Mouse (Mus musculus) ovary, postnatal 36 days (tissue): Measurements from ENCODE around the gene Mgea5.

ENCODE experiments used
- DNase-seq: peaks from one replicate; pipeline ENCODE4 v3.0.0; 2022; ENCODE audit warnings: low spot score, mixed read lengths

Mgea5 gene

GRCm38 (mm10) chr19:45795406-45795944 is 11.8 kb upstream of the Mgea5 start:
- no peak for DNase-seq

- no peak for DNase-seq
These were observed 11.1 kb upstream of the Mgea5 start for GRCm38 (mm10) chr19:45794718-45795117.

GRCm38 (mm10) chr19:45792404-45792803 is 8.8 kb upstream of the Mgea5 start:
- DNase-seq: no peak

- no peak for DNase-seq
These were observed 6.5 kb upstream of the Mgea5 start for GRCm38 (mm10) chr19:45789888-45790874.

GRCm38 (mm10) chr19:45789365-45789764 is 5.7 kb upstream of the Mgea5 start:
- no peak for DNase-seq

- no peak for DNase-seq
These were observed 4.7 kb upstream of the Mgea5 start for GRCm38 (mm10) chr19:45788337-45788736.

- no peak for DNase-seq
These were observed 3.8 kb upstream of the Mgea5 start for GRCm38 (mm10) chr19:45787450-45787849.

GRCm38 (mm10) chr19:45785470-45785869 is 1.8 kb upstream of the Mgea5 start:
- DNase-seq: no peak

GRCm38 (mm10) chr19:45783933-45784576 is 418 bp upstream of the Mgea5 start:
- no peak for DNase-seq

- peak; percentile 74 for DNase-seq
These were observed 1.2 kb downstream of the Mgea5 start for GRCm38 (mm10) chr19:45782315-45783001.

- no peak for DNase-seq
These were observed 2.0 kb downstream of the Mgea5 start for GRCm38 (mm10) chr19:45781676-45782075.

GRCm38 (mm10) chr19:45780350-45780915 is 3.2 kb downstream of the Mgea5 start:
- DNase-seq: no peak

- no peak for DNase-seq
These were observed 8.2 kb downstream of the Mgea5 start for GRCm38 (mm10) chr19:45775486-45775885.

GRCm38 (mm10) chr19:45771501-45771900 is 12.1 kb downstream of the Mgea5 start:
- DNase-seq: no peak

- no peak for DNase-seq
These were observed 22.8 kb downstream of the Mgea5 start for GRCm38 (mm10) chr19:45760810-45761209.

- DNase-seq: no peak
These were observed 25.0 kb downstream of the Mgea5 start for GRCm38 (mm10) chr19:45758671-45759070.

- DNase-seq: no peak
These were observed 30.1 kb downstream of the Mgea5 start for GRCm38 (mm10) chr19:45753551-45753950.

- DNase-seq: no peak
These were observed 31.8 kb downstream of the Mgea5 start for GRCm38 (mm10) chr19:45751881-45752280.

GRCm38 (mm10) chr19:45749243-45750043 is 34.2 kb downstream of the Mgea5 start, which contains the start of gene Npm3:
TSS of gene Npm3 (minus strand) at chr19:45749591.
- peak; percentile 85 for DNase-seq

GRCm38 (mm10) chr19:45748691-45749242 is 34.9 kb downstream of the Mgea5 start:
- no peak for DNase-seq

GRCm38 (mm10) chr19:45748206-45748605 is 35.4 kb downstream of the Mgea5 start:
- no peak for DNase-seq
